Mouse (Mus musculus): ENCODE data around the gene Gm20481.

DNA sequence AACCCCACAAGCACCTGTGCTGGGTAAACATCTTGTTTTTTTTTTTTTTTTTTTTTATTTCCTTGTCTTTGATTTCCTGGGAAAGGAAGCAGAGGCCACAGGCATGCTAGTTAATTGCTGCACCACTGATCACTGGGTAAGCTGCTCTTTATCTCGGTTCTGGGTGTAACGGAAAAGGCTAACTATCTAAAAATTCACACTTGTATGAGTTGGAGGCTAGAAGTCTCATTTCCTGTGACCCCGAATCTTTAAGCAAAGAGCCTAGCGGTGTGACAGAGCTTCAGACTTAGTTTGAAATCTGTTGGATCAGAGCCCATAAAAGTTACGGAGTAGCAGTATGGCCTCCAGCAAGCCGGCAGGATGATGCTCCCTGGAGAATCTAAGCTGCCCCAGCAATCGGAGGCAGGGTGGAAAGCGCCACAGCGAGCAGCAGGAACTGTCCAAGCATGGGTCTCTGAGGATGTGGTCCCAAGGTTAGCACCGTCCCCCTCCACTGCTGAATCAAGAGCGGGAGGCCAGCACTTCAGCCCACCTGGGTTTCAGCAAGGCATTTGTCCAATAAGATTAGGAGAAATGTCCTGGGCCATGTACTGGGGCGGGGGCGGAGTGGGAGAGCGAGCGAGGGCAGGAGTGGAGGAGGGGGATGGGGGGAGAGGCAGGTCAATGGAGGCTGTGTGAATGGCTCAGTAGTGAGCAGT, 28.2 kb upstream of the Gm20481 start:
- no peak for TF ChIP-seq CTCF (IDR thresholded peaks at IDR 0.05; ENCODE audit: low read depth, low read length)
- TF ChIP-seq POLR2A (IDR thresholded peaks at IDR 0.05; ENCODE audit: insufficient read depth, low read length) = no peak
- TF ChIP-seq EP300 (IDR thresholded peaks at IDR 0.05; ENCODE audit: insufficient read depth, low read depth, low read length) = no peak

Data from ES-Bruce4 (cell line).